Mouse (Mus musculus) embryonic facial prominence, embryonic 12.5 days (tissue): Measurements from ENCODE around the gene Cox17. TPM values are rescaled to one million over a fixed set of nuclear protein-coding genes. Genes with fewer than 3 reads are reported as not detected.

ENCODE experiments used
- ATAC-seq: fragments of 200-750 bp; cut with Nextera tagmentation; 2 replicates; pipeline ENCODE4 v1.8.0; 2017; ENCODE audit not compliant: insufficient number of reproducible peaks, insufficient read depth, low FRiP score, low TSS enrichment
- H3K27ac ChIP-seq: fragments of 300-500 bp; sonication (generic); 2 replicates; pipeline ENCODE4 v1.5.1; 2016; ENCODE audit warnings: mild to moderate bottlenecking
- H3K27me3 ChIP-seq: fragments of 300-500 bp; sonication (generic); 2 replicates; pipeline ENCODE4 v1.6.1; 2016; ENCODE audit warnings: mild to moderate bottlenecking, moderate library complexity
- H3K36me3 ChIP-seq: fragments of 300-500 bp; sonication (generic); 2 replicates; pipeline ENCODE4 v1.6.1; 2016; ENCODE audit warnings: mild to moderate bottlenecking
- H3K4me1 ChIP-seq: fragments of 300-500 bp; sonication (generic); 2 replicates; pipeline ENCODE4 v1.6.1; 2016
- H3K4me2 ChIP-seq: fragments of 300-500 bp; sonication (generic); replicated peaks from 2 replicates; pipeline ENCODE4 v1.6.1; 2016; ENCODE audit warnings: mild to moderate bottlenecking, moderate library complexity
- H3K4me3 ChIP-seq: fragments of 300-500 bp; sonication (generic); 2 replicates; pipeline ENCODE4 v1.5.1; 2016; ENCODE audit warnings: mild to moderate bottlenecking
- H3K9ac ChIP-seq: fragments of 300-500 bp; sonication (generic); 2 replicates; pipeline ENCODE4 v1.6.1; 2016; ENCODE audit warnings: mild to moderate bottlenecking, moderate library complexity
- H3K9me3 ChIP-seq: fragments of 300-500 bp; sonication (generic); 2 replicates; pipeline ENCODE4 v1.6.1; 2016; ENCODE audit warnings: mild to moderate bottlenecking, moderate library complexity
- WGBS: fragments of 180-500 bp; shearing (Covaris S2); methylation state at CpG from one replicate; pipeline ENCODE4 v1.1.7; 2016; 5-methylcytosine and 5-hydroxymethylcytosine counted together
- polyA plus RNA-seq: library from polyadenylated mRNA; unstranded; fragments of >200 nt; fragmentation: Nextera tagmentation; extraction: Ambion mirVana; gene quantifications from 2 replicates; pipeline ENCODE4 v1.2.1, GENCODE M21; 2016

Cox17 gene
- polyA plus RNA-seq, 1 experiment from 2014 or later = 111 TPM

- Histone ChIP-seq H3K4me1 (peaks cover 8% of the 10 kb centered on the region; the same call in 1 of the 2 replicates), H3K27ac (no peak overlapping the region), H3K4me3 (no peak overlapping the region), H3K4me2 (no peak overlapping the region), H3K9ac (no peak overlapping the region), H3K9me3 (no peaks in the 10 kb centered on the region), H3K27me3 (no peaks in the 10 kb centered on the region), H3K36me3 (no peaks in the 10 kb centered on the region)
- 76% methylated on average over 10 of the region's 10 CpGs for WGBS
- ATAC-seq = no peak
Observed at GRCm38 (mm10) chr16:38374379-38375140, 27.8 kb downstream of the Cox17 start.

GRCm38 (mm10) chr16:38375182-38375581 is 28.4 kb downstream of the Cox17 start:
- no peak for ATAC-seq
- no peak overlapping the region for H3K4me2 ChIP-seq
- H3K36me3 ChIP-seq = no peaks in the 10 kb centered on the region
- H3K27me3 ChIP-seq = no peaks in the 10 kb centered on the region
- 80% methylated on average over 7 of the region's 7 CpGs for WGBS
- no peak overlapping the region for H3K9ac ChIP-seq
- H3K4me1 ChIP-seq = peaks cover 8% of the 10 kb centered on the region; the same call in 1 of the 2 replicates
- no peak overlapping the region for H3K4me3 ChIP-seq
- H3K27ac ChIP-seq = no peak overlapping the region
- H3K9me3 ChIP-seq = no peaks in the 10 kb centered on the region

GRCm38 (mm10) chr16:38376163-38376840 is 29.5 kb downstream of the Cox17 start:
- H3K27ac ChIP-seq = peak overlapping the region; percentile 52
- peak overlapping the region; percentile 13 for H3K4me3 ChIP-seq
- H3K4me2 ChIP-seq = peak overlapping the region; percentile 42
- no peaks in the 10 kb centered on the region for H3K9me3 ChIP-seq
- peak; percentile 70; the same call in 1 of the 2 replicates for ATAC-seq
- 28% methylated on average over 17 of the region's 17 CpGs for WGBS
- H3K4me1 ChIP-seq = peaks cover 8% of the 10 kb centered on the region; the same call in 1 of the 2 replicates
- no peaks in the 10 kb centered on the region for H3K36me3 ChIP-seq
- H3K9ac ChIP-seq = 0 out of 2 replicates have a peak overlapping the region, but pooled peaks have one; percentile 25
- H3K27me3 ChIP-seq = no peaks in the 10 kb centered on the region

GRCm38 (mm10) chr16:38376841-38377249 is 30.1 kb downstream of the Cox17 start:
- no peaks in the 10 kb centered on the region for H3K9me3 ChIP-seq
- peak overlapping the region; percentile 13; the same call in 1 of the 2 replicates for H3K4me3 ChIP-seq
- no peaks in the 10 kb centered on the region for H3K36me3 ChIP-seq
- H3K4me2 ChIP-seq = peak overlapping the region; percentile 42
- no peaks in the 10 kb centered on the region for H3K27me3 ChIP-seq
- 0 out of 2 replicates have a peak overlapping the region, but pooled peaks have one; percentile 25 for H3K9ac ChIP-seq
- WGBS = 55% methylated on average over 8 of the region's 8 CpGs
- peaks cover 8% of the 10 kb centered on the region; the same call in 1 of the 2 replicates for H3K4me1 ChIP-seq
- 0 out of 2 replicates have a peak, but pooled peaks have one; percentile 12 for ATAC-seq
- H3K27ac ChIP-seq = peak overlapping the region; percentile 52; the same call in 1 of the 2 replicates

GRCm38 (mm10) chr16:38377546-38377945 is 30.8 kb downstream of the Cox17 start:
- Histone ChIP-seq H3K4me3 (no peak overlapping the region), H3K9me3 (no peaks in the 10 kb centered on the region), H3K4me1 (peaks cover 8% of the 10 kb centered on the region; the same call in 1 of the 2 replicates), H3K27ac (no peak overlapping the region), H3K36me3 (no peaks in the 10 kb centered on the region), H3K4me2 (no peak overlapping the region), H3K27me3 (no peaks in the 10 kb centered on the region), H3K9ac (no peak overlapping the region)
- ATAC-seq = no peak
- WGBS = 86% methylated on average over 6 of the region's 6 CpGs

- Histone ChIP-seq H3K4me1 (peaks cover 8% of the 10 kb centered on the region; the same call in 1 of the 2 replicates), H3K4me3 (no peak overlapping the region), H3K27me3 (no peaks in the 10 kb centered on the region), H3K27ac (no peak overlapping the region), H3K9me3 (no peaks in the 10 kb centered on the region), H3K36me3 (no peaks in the 10 kb centered on the region), H3K9ac (no peak overlapping the region), H3K4me2 (no peak overlapping the region)
- 72% methylated on average over 6 of the region's 6 CpGs for WGBS
- 0 out of 2 replicates have a peak, but pooled peaks have one; percentile 17 for ATAC-seq
Observed at GRCm38 (mm10) chr16:38378591-38378990, 31.8 kb downstream of the Cox17 start.

GRCm38 (mm10) chr16:38379088-38379487 is 32.3 kb downstream of the Cox17 start:
- Histone ChIP-seq H3K27me3 (no peaks in the 10 kb centered on the region), H3K9me3 (no peaks in the 10 kb centered on the region), H3K27ac (no peak overlapping the region), H3K4me3 (no peak overlapping the region), H3K4me1 (peaks cover 8% of the 10 kb centered on the region; the same call in 1 of the 2 replicates), H3K9ac (no peak overlapping the region), H3K4me2 (no peak overlapping the region), H3K36me3 (no peaks in the 10 kb centered on the region)
- ATAC-seq = no peak
- WGBS = 27% methylated on average over 6 of the region's 6 CpGs

GRCm38 (mm10) chr16:38379493-38379892 is 32.7 kb downstream of the Cox17 start:
- 69% methylated on average over 3 of the region's 3 CpGs for WGBS
- no peaks in the 10 kb centered on the region for H3K27me3 ChIP-seq
- no peaks in the 10 kb centered on the region for H3K9me3 ChIP-seq
- peaks cover 8% of the 10 kb centered on the region; the same call in 1 of the 2 replicates for H3K4me1 ChIP-seq
- no peak overlapping the region for H3K9ac ChIP-seq
- H3K4me3 ChIP-seq = no peak overlapping the region
- H3K4me2 ChIP-seq = no peak overlapping the region
- ATAC-seq = no peak
- no peak overlapping the region for H3K27ac ChIP-seq
- no peaks in the 10 kb centered on the region for H3K36me3 ChIP-seq

GRCm38 (mm10) chr16:38379926-38380325 is 33.1 kb downstream of the Cox17 start:
- Histone ChIP-seq H3K36me3 (no peaks in the 10 kb centered on the region), H3K4me2 (no peak overlapping the region), H3K9me3 (no peaks in the 10 kb centered on the region), H3K27ac (no peak overlapping the region), H3K27me3 (no peaks in the 10 kb centered on the region), H3K4me1 (peaks cover 8% of the 10 kb centered on the region; the same call in 1 of the 2 replicates), H3K9ac (no peak overlapping the region), H3K4me3 (no peak overlapping the region)
- WGBS = 96% methylated on average over 3 of the region's 3 CpGs
- ATAC-seq = no peak

- ATAC-seq = no peak
- no peaks in the 10 kb centered on the region for H3K36me3 ChIP-seq
- WGBS = 85% methylated on average over 2 of the region's 2 CpGs
- H3K4me3 ChIP-seq = no peak overlapping the region
- H3K4me1 ChIP-seq = no peaks in the 10 kb centered on the region
- no peak overlapping the region for H3K9ac ChIP-seq
- no peaks in the 10 kb centered on the region for H3K9me3 ChIP-seq
- no peak overlapping the region for H3K27ac ChIP-seq
- H3K27me3 ChIP-seq = no peaks in the 10 kb centered on the region
- no peak overlapping the region for H3K4me2 ChIP-seq
Observed at GRCm38 (mm10) chr16:38383683-38384082, 36.9 kb downstream of the Cox17 start.

GRCm38 (mm10) chr16:38385184-38385634 is 38.4 kb downstream of the Cox17 start:
- ATAC-seq = no peak
- H3K36me3 ChIP-seq = no peaks in the 10 kb centered on the region
- no peak overlapping the region for H3K27ac ChIP-seq
- H3K27me3 ChIP-seq = no peaks in the 10 kb centered on the region
- H3K4me1 ChIP-seq = no peaks in the 10 kb centered on the region
- H3K9ac ChIP-seq = no peak overlapping the region
- no peak overlapping the region for H3K4me3 ChIP-seq
- no peak overlapping the region for H3K4me2 ChIP-seq
- WGBS = 86% methylated on average over 6 of the region's 6 CpGs
- H3K9me3 ChIP-seq = no peaks in the 10 kb centered on the region
